Mouse (Mus musculus) spleen, adult 2 months (tissue): Measurements from ENCODE around the gene Olfr652.

Experiments
- CTCF ChIP-seq: fragments of 200-500 bp; IDR thresholded peaks from 2 replicates; pipeline ENCODE4 v1.5.1; 2011; ENCODE audit warnings: mild to moderate bottlenecking, inconsistent platforms; ENCODE audit not compliant: insufficient read depth, insufficient read length, insufficient replicate concordance; ENCODE audit errors: extremely low read depth
- POLR2A ChIP-seq: fragments of 200-500 bp; IDR thresholded peaks from 2 replicates; pipeline ENCODE4 v1.6.1; 2011; ENCODE audit warnings: low read depth, low read length, inconsistent platforms

GRCm38 (mm10) chr7:104601679-104602078 lies 41.0 kb downstream of the Olfr652 start, which contains the start of gene Olfr655:
- TF ChIP-seq CTCF (no peak), POLR2A (no peak)
